ENCODE assay signal across 13 mouse cellular contexts in the genomic region with DNA sequence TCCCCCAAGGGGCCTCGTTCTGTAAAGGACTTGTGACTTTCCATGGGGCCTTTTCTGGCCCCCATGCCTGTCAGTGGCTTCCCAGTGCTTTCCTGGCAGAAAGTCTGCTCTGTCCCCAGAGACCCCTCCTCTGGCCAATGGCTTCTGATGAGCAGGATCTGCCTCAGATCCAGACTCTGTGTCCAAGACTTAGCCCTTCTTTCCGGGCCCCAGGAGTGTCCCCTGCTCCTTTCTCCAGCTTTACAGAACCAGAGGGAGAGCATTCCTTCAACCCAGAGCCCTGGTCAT. TPM values are rescaled to one million over a fixed set of nuclear protein-coding genes. Genes with fewer than 3 reads are reported as not detected.
DNase-seq lines count a peak whose midpoint lies in the region; ATAC-seq and TF ChIP-seq lines count a peak whose summit lies in the region.
"Had no signal": no experiment of that assay in that cellular context is flagged by ENCODE, and none has a peak within 500 bp of the region (broad histone marks: within the 10 kb centered on the region; RNA-seq: fewer than 3 reads in every experiment).

No protein-coding gene starts in this region.

- DNase-seq in forebrain, embryonic 10.5 days (ENCODE audit: extremely low spot score, low spot score) = no peak
- peak; percentile 21 for DNase-seq in left cerebral cortex, postnatal 4 days
- DNase-seq in left cerebral cortex, adult 18-20 months (ENCODE audit: low spot score in 2 of 2) = no peak
- DNase-seq in heart, adult 8-10 months (ENCODE audit: low spot score) = peak; percentile 29
- no peak for DNase-seq in frontal cortex, postnatal 25 days (ENCODE audit: low spot score in 2 of 2)
- no peak for DNase-seq in spleen, postnatal 10 days (ENCODE audit: low spot score in 2 of 2)
- DNase-seq: cerebellum, adult 18-20 months; kidney, adult 2 months had no signal

- WGBS in forebrain, embryonic 10.5 days = 34% methylated on average over 2 of the region's 2 CpGs
- WGBS in forebrain, embryonic 12.5 days = 25% methylated on average over 2 of the region's 2 CpGs

- intact Hi-C loops in left cerebral cortex, postnatal 4 days (cut with DNase I) = loop anchor here (5.0 kb wide), 1 partner anchor 83 kb away; the partner anchor contains the start of gene Gm13889

- no peaks in the 10 kb centered on the region for H3K9me3 ChIP-seq in forebrain, embryonic 10.5 days
- H3K9me3 ChIP-seq in forebrain, embryonic 12.5 days = no peaks in the 10 kb centered on the region
- H3K9me3 ChIP-seq: heart, embryonic 13.5 days had no signal

- H3K4me2 ChIP-seq in forebrain, embryonic 12.5 days = no peak overlapping the region
- peak overlapping the region; percentile 15 for H3K4me2 ChIP-seq in myocyte (ENCODE audit: low read depth)
- H3K4me2 ChIP-seq: heart, embryonic 13.5 days had no signal

- no peak overlapping the region for H3K9ac ChIP-seq in forebrain, embryonic 12.5 days

- no peaks in the 10 kb centered on the region for H3K79me2 ChIP-seq in myocyte (ENCODE audit: control insufficient read depth, insufficient read depth)

- H3ac ChIP-seq in myocyte (ENCODE audit: control insufficient read depth, insufficient read length) = no peak overlapping the region

- no peak for ATAC-seq in forebrain, embryonic 12.5 days (ENCODE audit: low FRiP score)

- no peak overlapping the region for H3K4me3 ChIP-seq in forebrain, embryonic 10.5 days
- H3K4me3 ChIP-seq in forebrain, embryonic 12.5 days (replicated peaks) = no peak overlapping the region
- no peak overlapping the region for H3K4me3 ChIP-seq in myocyte
- H3K4me3 ChIP-seq: heart, embryonic 13.5 days had no signal

- peaks cover 25% of the 10 kb centered on the region for H3K4me1 ChIP-seq in forebrain, embryonic 10.5 days
- peaks cover 14% of the 10 kb centered on the region for H3K4me1 ChIP-seq in forebrain, embryonic 12.5 days

- 0 out of 2 replicates have a peak overlapping the region, but pooled peaks have one; percentile 16 for H3K27ac ChIP-seq in forebrain, embryonic 10.5 days
- no peak overlapping the region for H3K27ac ChIP-seq in forebrain, embryonic 12.5 days
- H3K27ac ChIP-seq: heart, embryonic 13.5 days had no signal

- H3K36me3 ChIP-seq in forebrain, embryonic 10.5 days (replicated peaks) = no peaks in the 10 kb centered on the region
- no peaks in the 10 kb centered on the region for H3K36me3 ChIP-seq in forebrain, embryonic 12.5 days (replicated peaks)
- H3K36me3 ChIP-seq in myocyte (ENCODE audit: control insufficient read depth, insufficient read depth) = no peaks in the 10 kb centered on the region
- H3K36me3 ChIP-seq: heart, embryonic 13.5 days had no signal

- TF ChIP-seq POLR2A in myocyte (IDR thresholded peaks at IDR 0.05; ENCODE audit: insufficient read length, low read depth) = no peak

- no peaks in the 10 kb centered on the region for H3K27me3 ChIP-seq in forebrain, embryonic 10.5 days (ENCODE audit: poor library complexity, severe bottlenecking)
- H3K27me3 ChIP-seq in forebrain, embryonic 12.5 days = no peaks in the 10 kb centered on the region
- no peaks in the 10 kb centered on the region for H3K27me3 ChIP-seq in myocyte (ENCODE audit: control insufficient read depth, insufficient read depth, insufficient read length)

TF ChIP-seq in myocyte, 11 proteins besides CTCF, POLR2A, EP300 and RAD21:
- TF ChIP-seq REST (IDR thresholded peaks at IDR 0.05; ENCODE audit: insufficient read depth, insufficient read length) = no peak
- TF ChIP-seq TCF3 (IDR thresholded peaks at IDR 0.05; ENCODE audit: insufficient read length, low read depth) = no peak
- TF ChIP-seq SRF (IDR thresholded peaks at IDR 0.05; ENCODE audit: control insufficient read depth, insufficient read length, low read depth) = no peak
- TF ChIP-seq USF1 (IDR thresholded peaks at IDR 0.05; ENCODE audit: low read depth) = no peak
- no peak for TF ChIP-seq TCF12 (IDR thresholded peaks at IDR 0.05; ENCODE audit: insufficient read depth, poor library complexity, severe bottlenecking)
- no peak for TF ChIP-seq CEBPB (IDR thresholded peaks at IDR 0.05; ENCODE audit: insufficient read depth, poor library complexity, severe bottlenecking)
- TF ChIP-seq POLR2AphosphoS2 (IDR thresholded peaks at IDR 0.05; ENCODE audit: insufficient read length, low read depth) = no peak
- TF ChIP-seq MYOG (IDR thresholded peaks at IDR 0.05; ENCODE audit: control insufficient read depth in 1 of 3, insufficient read depth in 1 of 3, insufficient read length in 2 of 3, low read depth in 2 of 3) = no peak
- no peak for TF ChIP-seq MYOD1 (IDR thresholded peaks at IDR 0.05; ENCODE audit: control insufficient read depth in 1 of 3, insufficient read length in 2 of 3, low read depth in 2 of 3)
- TF ChIP-seq E2F4 (IDR thresholded peaks at IDR 0.05; ENCODE audit: insufficient read depth) = no peak

RNA-seq across cellular contexts. Expression of gene Accsl, which starts 5.2 kb away (rescaled TPM):
- polyA plus RNA-seq in forebrain, embryonic 10.5 days (2016; fragmentation: Nextera tagmentation; extraction: Ambion mirVana) = 0.60 TPM in 1 of 2 replicates, not detected in the other
- 0.28 and 0.31 TPM in 2 replicates for polyA plus RNA-seq in forebrain, embryonic 12.5 days (2016; fragmentation: Nextera tagmentation; extraction: Ambion mirVana)
- total RNA-seq in left cerebral cortex, postnatal 4 days (2021) = under 1 TPM in 1 of 2 experiments, not detected in 1; 0.68 TPM
- total RNA-seq in left cerebral cortex, adult 18-20 months (2021) = under 1 TPM in 1 of 2 experiments, not detected in 1; 0.21 TPM
- not detected for total RNA-seq in heart, adult 8-10 months (2022)
- 0.06 TPM for polyA plus RNA-seq in myocyte (2012; fragmentation: generic; extraction: Trizol)
- total RNA-seq: midbrain, postnatal 0 days had no signal
- polyA plus RNA-seq: heart, embryonic 13.5 days; small intestine, adult 2 months had no signal

RNA-seq across cellular contexts. Expression of gene Accs, which starts 24.4 kb away (rescaled TPM):
- 8.8 and 9.2 TPM in 2 replicates for polyA plus RNA-seq in forebrain, embryonic 10.5 days (2016; fragmentation: Nextera tagmentation; extraction: Ambion mirVana)
- polyA plus RNA-seq in forebrain, embryonic 12.5 days (2016; fragmentation: Nextera tagmentation; extraction: Ambion mirVana) = 7.8 and 8.3 TPM in 2 replicates
- total RNA-seq in left cerebral cortex, postnatal 4 days (2021) = 1 to 10 TPM; 6.7 to 7.4 TPM
- 1 to 10 TPM; 3.4 to 4.9 TPM for total RNA-seq in left cerebral cortex, adult 18-20 months (2021)
- total RNA-seq in heart, adult 8-10 months (2022) = 1 to 10 TPM; 4.1 to 9.5 (median 5.7) TPM
- 4.2 TPM for polyA plus RNA-seq in myocyte (2012; fragmentation: generic; extraction: Trizol)

RNA-seq across cellular contexts. Expression of gene Ext2, which starts 51.8 kb away (rescaled TPM):
- 64.6 and 69.8 TPM in 2 replicates for polyA plus RNA-seq in forebrain, embryonic 10.5 days (2016; fragmentation: Nextera tagmentation; extraction: Ambion mirVana)
- 68.8 and 69.2 TPM in 2 replicates for polyA plus RNA-seq in forebrain, embryonic 12.5 days (2016; fragmentation: Nextera tagmentation; extraction: Ambion mirVana)
- 10 to 100 TPM; 66.8 to 68.4 TPM for total RNA-seq in left cerebral cortex, postnatal 4 days (2021)
- total RNA-seq in left cerebral cortex, adult 18-20 months (2021) = 10 to 100 TPM; 54.5 to 55.2 TPM
- 10 to 100 TPM; 40.9 to 43.0 (median 42.0) TPM for total RNA-seq in heart, adult 8-10 months (2022)
- 78.9 TPM for polyA plus RNA-seq in myocyte (2012; fragmentation: generic; extraction: Trizol)

Comparison
In these comparisons a context has a peak if more than half of its experiments do, and no peak if none do; other contexts are left out.
1. DNase-seq: peak in left cerebral cortex, postnatal 4 days (single experiment) and heart, adult 8-10 months (single experiment); none in forebrain, embryonic 10.5 days (single experiment), left cerebral cortex, adult 18-20 months (0 of 2), frontal cortex, postnatal 25 days (0 of 2) and spleen, postnatal 10 days (0 of 2).